Mouse (Mus musculus) ES-E14 (cell line): Measurements from ENCODE around the gene Tbc1d17.

Source experiments
- CHD2 ChIP-seq: IDR thresholded peaks from 2 replicates; pipeline ENCODE4 v1.6.1; 2014; ENCODE audit warnings: mild to moderate bottlenecking, low read depth, low read length, inconsistent platforms
- ZC3H11A ChIP-seq: IDR thresholded peaks from 2 replicates; pipeline ENCODE4 v1.6.1; 2012; ENCODE audit warnings: low read depth, mild to moderate bottlenecking, inconsistent platforms, low read length, borderline replicate concordance

GRCm38 (mm10) chr7:44867010-44867702, 18.3 kb upstream of the Tbc1d17 start:
- TF ChIP-seq CHD2 (no peak), ZC3H11A (no peak)
